Mouse (Mus musculus) liver, embryonic 13.5 days (tissue): ENCODE data around the gene Prkab1. TPM values are rescaled to one million over a fixed set of nuclear protein-coding genes. Genes with fewer than 3 reads are reported as not detected.

ENCODE experiments used
- ATAC-seq: fragments of 200-750 bp; cut with Nextera tagmentation; 2 replicates; pipeline ENCODE4 v1.8.0; 2017; ENCODE audit warnings: low read depth, mild to moderate bottlenecking, moderate number of reproducible peaks, moderate library complexity
- DNase-seq: peaks from one replicate; pipeline ENCODE4 v3.0.0; 2022
- H3K27ac ChIP-seq: fragments of 300-500 bp; sonication (generic); 2 replicates; pipeline ENCODE4 v1.5.1; 2015; ENCODE audit warnings: moderate library complexity, mild to moderate bottlenecking, inconsistent platforms
- H3K27me3 ChIP-seq: fragments of 300-500 bp; sonication (generic); 2 replicates; pipeline ENCODE4 v1.6.1; 2015; ENCODE audit warnings: mild to moderate bottlenecking, inconsistent platforms
- H3K36me3 ChIP-seq: fragments of 300-500 bp; sonication (generic); 2 replicates; pipeline ENCODE4 v1.6.1; 2015; ENCODE audit warnings: mild to moderate bottlenecking, inconsistent platforms
- H3K4me1 ChIP-seq: fragments of 300-500 bp; sonication (generic); replicated peaks from 2 replicates; pipeline ENCODE4 v1.6.1; 2015; ENCODE audit warnings: inconsistent platforms
- H3K4me2 ChIP-seq: fragments of 300-500 bp; sonication (generic); 2 replicates; pipeline ENCODE4 v1.6.1; 2015; ENCODE audit warnings: inconsistent platforms, mild to moderate bottlenecking, moderate library complexity
- H3K4me3 ChIP-seq: fragments of 300-500 bp; sonication (generic); replicated peaks from 2 replicates; pipeline ENCODE4 v1.5.1; 2015; ENCODE audit warnings: mild to moderate bottlenecking, inconsistent platforms
- H3K9ac ChIP-seq: fragments of 300-500 bp; sonication (generic); 2 replicates; pipeline ENCODE4 v1.6.1; 2015; ENCODE audit warnings: mild to moderate bottlenecking, inconsistent platforms
- H3K9me3 ChIP-seq: fragments of 300-500 bp; sonication (generic); replicated peaks from 2 replicates; pipeline ENCODE4 v1.6.1; 2016; ENCODE audit warnings: inconsistent platforms
- WGBS: fragments of 180-500 bp; shearing (Covaris S2); methylation state at CpG from one replicate; pipeline ENCODE4 v1.1.7; 2015; ENCODE audit not compliant: insufficient replicate concordance; 5-methylcytosine and 5-hydroxymethylcytosine counted together
- polyA plus RNA-seq: library from polyadenylated mRNA; unstranded; fragments of >200 nt; fragmentation: Nextera tagmentation; extraction: Ambion mirVana; gene quantifications from 2 replicates; pipeline ENCODE4 v1.2.1, GENCODE M21; 2015

Gene Prkab1
- polyA plus RNA-seq, 1 experiment from 2014 or later, result 76.1 TPM

- H3K27me3 ChIP-seq, result no peaks in the 10 kb centered on the region
- WGBS, result 85% methylated on average over 22 of the region's 22 CpGs
- DNase-seq (no peak), ATAC-seq (no peak)
- H3K4me2 ChIP-seq, result no peak overlapping the region
- H3K4me3 ChIP-seq, result no peak overlapping the region
- no peaks in the 10 kb centered on the region for H3K9me3 ChIP-seq
- H3K9ac ChIP-seq, result no peak overlapping the region
- peaks cover 67% of the 10 kb centered on the region for H3K36me3 ChIP-seq
- peaks cover 32% of the 10 kb centered on the region for H3K4me1 ChIP-seq
- H3K27ac ChIP-seq, result no peak overlapping the region
Measured at GRCm38 (mm10) chr5:116006324-116007099, 17.8 kb downstream of the Prkab1 start.

- ATAC-seq (no peak), DNase-seq (no peak)
- no peak overlapping the region for H3K4me2 ChIP-seq
- H3K4me1 ChIP-seq, result peaks cover 19% of the 10 kb centered on the region
- no peak overlapping the region for H3K4me3 ChIP-seq
- WGBS, result 96% methylated on average over 10 of the region's 10 CpGs
- no peaks in the 10 kb centered on the region for H3K9me3 ChIP-seq
- H3K36me3 ChIP-seq, result peaks cover 90% of the 10 kb centered on the region
- no peak overlapping the region for H3K27ac ChIP-seq
- no peak overlapping the region for H3K9ac ChIP-seq
- no peaks in the 10 kb centered on the region for H3K27me3 ChIP-seq
Measured at GRCm38 (mm10) chr5:116004271-116004670, 20.0 kb downstream of the Prkab1 start.

- 75% methylated on average over 13 of the region's 13 CpGs for WGBS
- peaks cover 94% of the 10 kb centered on the region for H3K36me3 ChIP-seq
- no peaks in the 10 kb centered on the region for H3K27me3 ChIP-seq
- no peak overlapping the region for H3K27ac ChIP-seq
- DNase-seq, result no peak
- no peak overlapping the region for H3K4me2 ChIP-seq
- H3K9ac ChIP-seq, result no peak overlapping the region
- peaks cover 15% of the 10 kb centered on the region for H3K4me1 ChIP-seq
- no peaks in the 10 kb centered on the region for H3K9me3 ChIP-seq
- no peak overlapping the region for H3K4me3 ChIP-seq
- no peak for ATAC-seq
Measured at GRCm38 (mm10) chr5:116003825-116004224, 20.5 kb downstream of the Prkab1 start.

GRCm38 (mm10) chr5:116003154-116003553, 21.2 kb downstream of the Prkab1 start:
- H3K9ac ChIP-seq, result no peak overlapping the region
- H3K36me3 ChIP-seq, result peaks cover 94% of the 10 kb centered on the region
- 83% methylated on average over 8 of the region's 8 CpGs for WGBS
- DNase-seq (no peak), ATAC-seq (no peak)
- H3K27ac ChIP-seq, result no peak overlapping the region
- no peak overlapping the region for H3K4me3 ChIP-seq
- H3K4me1 ChIP-seq, result peaks cover 15% of the 10 kb centered on the region
- no peak overlapping the region for H3K4me2 ChIP-seq
- no peaks in the 10 kb centered on the region for H3K9me3 ChIP-seq
- H3K27me3 ChIP-seq, result no peaks in the 10 kb centered on the region

GRCm38 (mm10) chr5:115997376-115997775, 26.9 kb downstream of the Prkab1 start:
- no peaks in the 10 kb centered on the region for H3K27me3 ChIP-seq
- 81% methylated on average over 13 of the region's 13 CpGs for WGBS
- no peak for DNase-seq
- no peak for ATAC-seq
- no peak overlapping the region for H3K27ac ChIP-seq
- no peak overlapping the region for H3K9ac ChIP-seq
- no peak overlapping the region for H3K4me2 ChIP-seq
- no peak overlapping the region for H3K4me3 ChIP-seq
- H3K4me1 ChIP-seq, result no peaks in the 10 kb centered on the region
- no peaks in the 10 kb centered on the region for H3K9me3 ChIP-seq
- H3K36me3 ChIP-seq, result peaks cover 95% of the 10 kb centered on the region

- no peak for DNase-seq
- Histone ChIP-seq H3K27me3 (no peaks in the 10 kb centered on the region), H3K4me1 (no peaks in the 10 kb centered on the region), H3K4me3 (no peak overlapping the region), H3K27ac (no peak overlapping the region), H3K9ac (no peak overlapping the region), H3K36me3 (peaks cover 95% of the 10 kb centered on the region), H3K4me2 (no peak overlapping the region), H3K9me3 (no peaks in the 10 kb centered on the region)
- 91% methylated on average over 15 of the region's 15 CpGs for WGBS
- ATAC-seq, result no peak
Measured at GRCm38 (mm10) chr5:115994101-115994500, 30.2 kb downstream of the Prkab1 start.

- Histone ChIP-seq H3K4me3 (no peak overlapping the region), H3K4me2 (no peak overlapping the region), H3K4me1 (no peaks in the 10 kb centered on the region), H3K27ac (no peak overlapping the region), H3K9ac (no peak overlapping the region), H3K9me3 (no peaks in the 10 kb centered on the region), H3K27me3 (no peaks in the 10 kb centered on the region), H3K36me3 (peaks cover 100% of the 10 kb centered on the region)
- 97% methylated on average over 11 of the region's 11 CpGs for WGBS
- ATAC-seq (no peak), DNase-seq (no peak)
Measured at GRCm38 (mm10) chr5:115991717-115992116, 32.6 kb downstream of the Prkab1 start.

- 92% methylated on average over 12 of the region's 12 CpGs for WGBS
- no peak for ATAC-seq
- no peaks in the 10 kb centered on the region for H3K4me1 ChIP-seq
Measured at GRCm38 (mm10) chr5:115987284-115987683, 37.0 kb downstream of the Prkab1 start.

GRCm38 (mm10) chr5:115985101-115985500, 39.2 kb downstream of the Prkab1 start:
- no peak overlapping the region for H3K9ac ChIP-seq
- H3K9me3 ChIP-seq, result no peaks in the 10 kb centered on the region
- H3K4me2 ChIP-seq, result no peak overlapping the region
- no peaks in the 10 kb centered on the region for H3K4me1 ChIP-seq
- ATAC-seq, result no peak
- H3K27ac ChIP-seq, result no peak overlapping the region
- no peak overlapping the region for H3K4me3 ChIP-seq
- no peaks in the 10 kb centered on the region for H3K27me3 ChIP-seq
- H3K36me3 ChIP-seq, result peaks cover 100% of the 10 kb centered on the region
- 94% methylated on average over 11 of the region's 11 CpGs for WGBS
- no peak for DNase-seq

More at GRCm38 (mm10) chr5:115987284-115987683, 37.0 kb downstream of the Prkab1 start:
- Histone ChIP-seq H3K4me2 (no peak overlapping the region), H3K27ac (no peak overlapping the region), H3K4me3 (no peak overlapping the region), H3K36me3 (peaks cover 100% of the 10 kb centered on the region), H3K9me3 (no peaks in the 10 kb centered on the region), H3K9ac (no peak overlapping the region), H3K27me3 (no peaks in the 10 kb centered on the region)
- no peak for DNase-seq

GRCm38 (mm10) chr5:115984392-115984791, 39.9 kb downstream of the Prkab1 start:
- H3K9me3 ChIP-seq, result no peaks in the 10 kb centered on the region
- no peaks in the 10 kb centered on the region for H3K4me1 ChIP-seq
- DNase-seq (no peak), ATAC-seq (no peak)
- H3K4me2 ChIP-seq, result no peak overlapping the region
- H3K9ac ChIP-seq, result no peak overlapping the region
- 91% methylated on average over 6 of the region's 6 CpGs for WGBS
- no peak overlapping the region for H3K27ac ChIP-seq
- H3K36me3 ChIP-seq, result peaks cover 100% of the 10 kb centered on the region
- no peaks in the 10 kb centered on the region for H3K27me3 ChIP-seq
- no peak overlapping the region for H3K4me3 ChIP-seq

GRCm38 (mm10) chr5:115982671-115983373, 41.5 kb downstream of the Prkab1 start:
- H3K9me3 ChIP-seq, result no peaks in the 10 kb centered on the region
- H3K27ac ChIP-seq, result no peak overlapping the region
- no peak for DNase-seq
- H3K27me3 ChIP-seq, result no peaks in the 10 kb centered on the region
- 83% methylated on average over 7 of the region's 7 CpGs for WGBS
- no peak overlapping the region for H3K9ac ChIP-seq
- H3K4me1 ChIP-seq, result peaks cover 6% of the 10 kb centered on the region; the same call in 1 of the 2 replicates
- no peak for ATAC-seq
- H3K36me3 ChIP-seq, result peaks cover 100% of the 10 kb centered on the region
- H3K4me2 ChIP-seq, result no peak overlapping the region
- H3K4me3 ChIP-seq, result no peak overlapping the region
